Mouse (Mus musculus): ENCODE results near the gene Sobp.

DNA sequence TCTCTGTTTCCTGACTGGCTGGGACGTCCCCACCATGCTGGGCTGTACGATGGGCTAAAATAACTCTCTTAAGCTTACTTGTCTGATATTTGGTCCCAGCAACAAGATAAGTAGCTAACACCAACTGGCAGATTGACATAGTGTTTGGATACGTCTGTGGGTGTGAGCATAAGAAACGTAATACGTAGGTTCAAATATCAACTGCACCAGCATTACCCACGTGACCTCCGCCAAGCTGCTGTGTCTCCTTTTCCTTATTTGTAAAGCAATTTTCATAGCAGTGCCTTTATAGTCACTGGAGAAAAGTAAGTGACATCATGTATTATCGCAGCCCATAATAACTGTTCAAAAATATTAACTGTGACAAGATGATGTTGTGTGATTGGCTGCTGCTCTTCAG lies 21.7 kb downstream of the Sobp start:
- no peak for TF ChIP-seq CTCF (IDR thresholded peaks at IDR 0.05; ENCODE audit: insufficient read depth, low read depth, low read length)
- no peak for TF ChIP-seq POLR2A (IDR thresholded peaks at IDR 0.05; ENCODE audit: insufficient read depth, low read depth, low read length)

Measured in olfactory bulb, adult 2 months (tissue).